Mouse (Mus musculus) MEL (cell line): ENCODE measurements around the gene Hivep2. TPM values are rescaled to one million over a fixed set of nuclear protein-coding genes. Genes with fewer than 3 reads are reported as not detected.

Experiments
- DNase-seq: peaks from one replicate; pipeline ENCODE4 v3.0.0; 2011; ENCODE audit warnings: low read depth, low spot score
- H3K27ac ChIP-seq: 2 replicates; pipeline ENCODE4 v1.5.1; 2012; ENCODE audit warnings: low read depth, mild to moderate bottlenecking, control low read depth, low read length, moderate library complexity; ENCODE audit not compliant: control insufficient read depth
- H3K27me3 ChIP-seq, 2 experiments: fragments of 150-350 bp in 1 of 2; sonication (generic) in 1 of 2; 2 replicates each; pipeline ENCODE4 v1.6.1; 2012; ENCODE audit warnings: low read length in 2 of 2, mild to moderate bottlenecking in 2 of 2, improper control_type of control experiment in 1 of 2, moderate library complexity in 1 of 2; ENCODE audit not compliant: insufficient read depth in 2 of 2, control insufficient read depth in 1 of 2
- H3K36me3 ChIP-seq, 2 experiments: 2 replicates each; pipeline ENCODE4 v1.6.1; 2012 to 2014; ENCODE audit warnings: low read length in 2 of 2, improper control_type of control experiment in 1 of 2, inconsistent platforms in 1 of 2, mild to moderate bottlenecking in 1 of 2; ENCODE audit not compliant: insufficient read depth in 2 of 2, control insufficient read depth in 1 of 2
- H3K4me1 ChIP-seq, 2 experiments: fragments of 150-350 bp in 1 of 2; sonication (generic) in 1 of 2; 2 replicates each; pipeline ENCODE4 v1.6.1; 2012; ENCODE audit warnings: low read length in 2 of 2, improper control_type of control experiment in 1 of 2, mild to moderate bottlenecking in 1 of 2; ENCODE audit not compliant: insufficient read depth in 2 of 2, control insufficient read depth in 1 of 2
- H3K4me3 ChIP-seq, 2 experiments: fragments of 150-350 bp in 1 of 2; sonication (generic) in 1 of 2; 2 replicates each; pipeline ENCODE4 v1.5.1; 2012; ENCODE audit warnings: low read depth in 2 of 2, low read length in 2 of 2, mild to moderate bottlenecking in 2 of 2, moderate library complexity in 2 of 2, control low read depth in 1 of 2, improper control_type of control experiment in 1 of 2; ENCODE audit not compliant: control insufficient read depth in 1 of 2, insufficient read depth in 1 of 2
- H3K79me2 ChIP-seq: 2 replicates; pipeline ENCODE4 v1.6.1; 2012; ENCODE audit warnings: mild to moderate bottlenecking, low read length, moderate library complexity; ENCODE audit not compliant: control insufficient read depth, poor library complexity, insufficient read depth
- H3K9ac ChIP-seq: 2 replicates; pipeline ENCODE4 v1.6.1; 2012; ENCODE audit warnings: low read depth, mild to moderate bottlenecking, control low read depth, low read length, moderate library complexity; ENCODE audit not compliant: control insufficient read depth, poor library complexity, severe bottlenecking
- H3K9me3 ChIP-seq: fragments of 150-350 bp; sonication (generic); replicated peaks from 2 replicates; pipeline ENCODE4 v1.6.1; 2012; ENCODE audit warnings: mild to moderate bottlenecking, low read length, improper control_type of control experiment, moderate library complexity; ENCODE audit not compliant: insufficient read depth
- CHD2 ChIP-seq: IDR thresholded peaks from 2 replicates; pipeline ENCODE4 v1.6.1; 2011; ENCODE audit warnings: low read length, improper control_type of control experiment
- E2F4 ChIP-seq: IDR thresholded peaks from 2 replicates; pipeline ENCODE4 v1.6.1; 2011; ENCODE audit warnings: low read depth, low read length, improper control_type of control experiment, borderline replicate concordance
- EP300 ChIP-seq, 2 experiments: IDR thresholded peaks; 2 replicates each; pipeline ENCODE4 v1.6.1; 2011; ENCODE audit warnings: improper control_type of control experiment in 2 of 2, low read length in 2 of 2, low read depth in 1 of 2, mild to moderate bottlenecking in 1 of 2
- ETS1 ChIP-seq: IDR thresholded peaks from 2 replicates; pipeline ENCODE4 v1.6.1; 2012; ENCODE audit warnings: low read depth, mild to moderate bottlenecking, inconsistent platforms, low read length, improper control_type of control experiment, moderate library complexity
- GABPA ChIP-seq: IDR thresholded peaks from 2 replicates; pipeline ENCODE4 v1.6.1; 2012; ENCODE audit warnings: low read depth, mild to moderate bottlenecking, inconsistent platforms, low read length, improper control_type of control experiment, moderate library complexity
- GATA1 ChIP-seq: IDR thresholded peaks from 2 replicates; pipeline ENCODE4 v1.6.1; 2011; ENCODE audit warnings: low read depth, low read length, improper control_type of control experiment
- HCFC1 ChIP-seq: IDR thresholded peaks from 2 replicates; pipeline ENCODE4 v1.6.1; 2012; ENCODE audit warnings: low read depth, mild to moderate bottlenecking, inconsistent platforms, low read length, improper control_type of control experiment, moderate library complexity
- KAT2A ChIP-seq: conservative IDR thresholded peaks from 2 replicates; pipeline ENCODE4 v1.6.1; 2012; ENCODE audit warnings: low read depth, low read length, improper control_type of control experiment, inconsistent platforms
- MAX ChIP-seq: IDR thresholded peaks from 2 replicates; pipeline ENCODE4 v1.6.1; 2011; ENCODE audit warnings: low read length, improper control_type of control experiment
- MAZ ChIP-seq: IDR thresholded peaks from 2 replicates; pipeline ENCODE4 v1.6.1; 2012; ENCODE audit warnings: low read depth, mild to moderate bottlenecking, inconsistent platforms, low read length, improper control_type of control experiment
- MEF2A ChIP-seq: IDR thresholded peaks from 2 replicates; pipeline ENCODE4 v1.6.1; 2014; ENCODE audit warnings: low read depth, mild to moderate bottlenecking, inconsistent platforms, low read length, improper control_type of control experiment; ENCODE audit not compliant: poor library complexity, insufficient replicate concordance, severe bottlenecking; ENCODE audit errors: extremely low read depth
- MXI1 ChIP-seq: IDR thresholded peaks from 2 replicates; pipeline ENCODE4 v1.6.1; 2011; ENCODE audit warnings: mild to moderate bottlenecking, low read depth, low read length, improper control_type of control experiment
- NRF1 ChIP-seq: IDR thresholded peaks from 2 replicates; pipeline ENCODE4 v1.6.1; 2014; ENCODE audit warnings: low read depth, mild to moderate bottlenecking, inconsistent platforms, low read length, improper control_type of control experiment, moderate library complexity; ENCODE audit not compliant: poor library complexity, insufficient read depth, severe bottlenecking
- POLR2A ChIP-seq, 2 experiments: IDR thresholded peaks; 2 replicates each; pipeline ENCODE4 v1.6.1; 2011 to 2012; ENCODE audit warnings: low read length in 2 of 2, mild to moderate bottlenecking in 2 of 2, control low read depth in 1 of 2, improper control_type of control experiment in 1 of 2, low read depth in 1 of 2, moderate library complexity in 1 of 2; ENCODE audit not compliant: control insufficient read depth in 1 of 2, insufficient read depth in 1 of 2, poor library complexity in 1 of 2
- POLR2AphosphoS2 ChIP-seq: IDR thresholded peaks from 2 replicates; pipeline ENCODE4 v1.6.1; 2011; ENCODE audit warnings: low read length, improper control_type of control experiment
- POLR2AphosphoS5 ChIP-seq: IDR thresholded peaks from 2 replicates; pipeline ENCODE4 v1.6.1; 2012; ENCODE audit warnings: low read depth, borderline replicate concordance, mild to moderate bottlenecking, inconsistent platforms, low read length, moderate library complexity, mixed read lengths
- RAD21 ChIP-seq: IDR thresholded peaks from 2 replicates; pipeline ENCODE4 v1.6.1; 2011; ENCODE audit warnings: mild to moderate bottlenecking, low read depth, low read length, improper control_type of control experiment
- SIN3A ChIP-seq: IDR thresholded peaks from 2 replicates; pipeline ENCODE4 v1.6.1; 2012; ENCODE audit warnings: low read length, improper control_type of control experiment, inconsistent platforms
- TCF12 ChIP-seq: IDR thresholded peaks from 2 replicates; pipeline ENCODE4 v1.6.1; 2014; ENCODE audit warnings: low read depth, mild to moderate bottlenecking, inconsistent platforms, low read length, improper control_type of control experiment, moderate library complexity
- UBTF ChIP-seq: IDR thresholded peaks from 2 replicates; pipeline ENCODE4 v1.6.1; 2012; ENCODE audit warnings: low read depth, mild to moderate bottlenecking, inconsistent platforms, low read length, improper control_type of control experiment, moderate library complexity, borderline replicate concordance; ENCODE audit not compliant: insufficient read depth
- ZKSCAN1 ChIP-seq: IDR thresholded peaks from 2 replicates; pipeline ENCODE4 v1.6.1; 2012; ENCODE audit warnings: low read depth, mild to moderate bottlenecking, inconsistent platforms, low read length, improper control_type of control experiment, moderate library complexity
- polyA plus RNA-seq, 2 experiments: library from polyadenylated mRNA; stranded (reverse) in 1 of 2; unstranded in 1 of 2; fragments of >175 nt in 1 of 2; fragments of >200 nt in 1 of 2; gene quantifications; 2 replicates each; pipeline versions ENCODE4 v1.2.1 to v1.2.4; 2012; ENCODE audit warnings: low replicate concordance in 2 of 2, low read depth in 1 of 2; ENCODE audit not compliant: insufficient read length in 2 of 2, insufficient read depth in 1 of 2, missing spikeins in 1 of 2
- total RNA-seq: library from RNA; depleted of rRNA; stranded (reverse); fragments of 300-350 nt; gene quantifications from 2 replicates; pipeline ENCODE4 v1.2.3, GENCODE M21; 2012

The Hivep2 gene
- total and polyA plus RNA-seq, 3 experiments = not detected

- no peak for DNase-seq
- Histone ChIP-seq H3K4me3 (no peak overlapping the region), H3K79me2 (no peaks in the 10 kb centered on the region), H3K27ac (no peak overlapping the region), H3K36me3 (no peaks in the 10 kb centered on the region), H3K9ac (no peak overlapping the region), H3K9me3 (no peaks in the 10 kb centered on the region), H3K4me1 (no peaks in the 10 kb centered on the region), H3K27me3 (no peaks in the 10 kb centered on the region)
- TF ChIP-seq MXI1 (no peak), HCFC1 (no peak), RAD21 (no peak), GABPA (no peak), MAX (no peak), MAZ (no peak), SIN3A (no peak), ZKSCAN1 (no peak), E2F4 (no peak), KAT2A (no peak), MEF2A (no peak), GATA1 (no peak), POLR2AphosphoS5 (no peak), POLR2AphosphoS2 (no peak)
Observed at GRCm38 (mm10) chr10:14044783-14045392, 79.0 kb downstream of the Hivep2 start.

GRCm38 (mm10) chr10:14045745-14046144, 79.9 kb downstream of the Hivep2 start:
- Histone ChIP-seq H3K4me1 (no peaks in the 10 kb centered on the region), H3K27me3 (no peaks in the 10 kb centered on the region), H3K36me3 (no peaks in the 10 kb centered on the region), H3K79me2 (no peaks in the 10 kb centered on the region), H3K4me3 (no peak overlapping the region), H3K27ac (no peak overlapping the region), H3K9ac (no peak overlapping the region), H3K9me3 (no peaks in the 10 kb centered on the region)
- TF ChIP-seq TCF12 (no peak), CHD2 (no peak), POLR2A (IDR thresholded peaks at IDR 0.05; ENCODE audit: control insufficient read depth in 1 of 2, insufficient read depth in 1 of 2, low read depth in 1 of 2, low read length in 2 of 2, poor library complexity in 1 of 2) (no peak), EP300 (IDR thresholded peaks at IDR 0.05; ENCODE audit: low read depth in 1 of 2, low read length in 2 of 2) (no peak), POLR2AphosphoS5 (no peak), ETS1 (no peak), NRF1 (no peak), HCFC1 (no peak), UBTF (no peak), MEF2A (no peak)
- DNase-seq = no peak
